Mouse (Mus musculus): ENCODE measurements around the gene Tacc3.

DNA sequence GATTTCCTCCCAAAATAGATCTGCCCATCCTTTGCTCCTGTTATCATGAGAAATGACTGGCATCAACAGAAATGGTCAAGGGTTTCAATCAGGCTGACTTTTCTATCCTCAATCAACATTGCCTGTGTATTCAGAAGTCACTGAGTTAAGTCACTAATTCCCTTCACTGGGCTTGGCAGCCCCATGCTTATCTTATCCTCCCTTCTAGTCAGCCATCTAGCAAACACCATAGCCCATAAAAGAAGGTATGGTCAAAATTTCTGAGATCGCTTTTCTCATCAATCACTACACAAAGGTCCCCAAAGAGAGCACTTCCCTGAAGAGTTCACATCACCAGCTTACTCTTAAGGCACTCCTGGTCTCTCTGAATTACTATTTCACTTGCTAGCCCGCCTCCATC lies 6.9 kb upstream of the Tacc3 start:
- TF ChIP-seq CTCF (conservative IDR thresholded peaks at IDR 0.05; ENCODE audit: low read length) (no peak), POU5F1 (IDR thresholded peaks at IDR 0.05; ENCODE audit: borderline replicate concordance, low read length) (no peak)

Data from E14TG2a.4 (cell line).